Mouse (Mus musculus): Measurements from ENCODE around the gene Cyp2w1. TPM values are rescaled to one million over a fixed set of nuclear protein-coding genes. Genes with fewer than 3 reads are reported as not detected.

Cyp2w1 gene
- total and polyA plus RNA-seq, 3 experiments, result not detected

GRCm38 (mm10) chr5:139353496-139353895, 1.1 kb downstream of the Cyp2w1 start (continued):
- TF ChIP-seq MAFK (IDR thresholded peaks at IDR 0.05; ENCODE audit: borderline replicate concordance, low read depth, low read length) (no peak), UBTF (IDR thresholded peaks at IDR 0.05; ENCODE audit: borderline replicate concordance, insufficient read depth, low read depth, low read length) (no peak), MYC (IDR thresholded peaks at IDR 0.05; ENCODE audit: low read depth, low read length) (no peak), NRF1 (IDR thresholded peaks at IDR 0.05; ENCODE audit: insufficient read depth, low read depth, low read length, poor library complexity, severe bottlenecking) (no peak), ZC3H11A (IDR thresholded peaks at IDR 0.05; ENCODE audit: low read depth, low read length) (peak; percentile 58), E2F4 (IDR thresholded peaks at IDR 0.05; ENCODE audit: borderline replicate concordance, low read depth, low read length) (no peak), MAX (IDR thresholded peaks at IDR 0.05; ENCODE audit: low read length) (no peak), TBP (IDR thresholded peaks at IDR 0.05; ENCODE audit: low read depth, low read length) (no peak)

GRCm38 (mm10) chr5:139353946-139354345, 1.5 kb downstream of the Cyp2w1 start:
- H3K4me1 ChIP-seq (ENCODE audit: control insufficient read depth in 1 of 2, insufficient read depth in 2 of 2, low read length in 2 of 2), result no peaks in the 10 kb centered on the region
- no peak overlapping the region for H3K9ac ChIP-seq (ENCODE audit: control insufficient read depth, low read depth, low read length, poor library complexity, severe bottlenecking)
- no peaks in the 10 kb centered on the region for H3K36me3 ChIP-seq (ENCODE audit: control insufficient read depth in 1 of 2, insufficient read depth in 2 of 2, low read length in 2 of 2)
- no peaks in the 10 kb centered on the region for H3K79me2 ChIP-seq (ENCODE audit: control insufficient read depth, insufficient read depth, low read length, poor library complexity)
- TF ChIP-seq RAD21 (IDR thresholded peaks at IDR 0.05; ENCODE audit: low read depth, low read length), result no peak
- no peak for TF ChIP-seq EP300 (IDR thresholded peaks at IDR 0.05; ENCODE audit: low read depth in 1 of 2, low read length in 2 of 2)
- no peak for TF ChIP-seq USF2 (IDR thresholded peaks at IDR 0.05; ENCODE audit: borderline replicate concordance in 1 of 2, insufficient read depth in 1 of 2, low read depth in 1 of 2, low read length in 2 of 2)
- TF ChIP-seq SIN3A (IDR thresholded peaks at IDR 0.05; ENCODE audit: low read length), result no peak
- no peak for TF ChIP-seq POLR2AphosphoS2 (IDR thresholded peaks at IDR 0.05; ENCODE audit: low read length)
- TF ChIP-seq NRF1 (IDR thresholded peaks at IDR 0.05; ENCODE audit: insufficient read depth, low read depth, low read length, poor library complexity, severe bottlenecking), result no peak
- no peak for TF ChIP-seq MYB (IDR thresholded peaks at IDR 0.05; ENCODE audit: low read depth, low read length)
- TF ChIP-seq UBTF (IDR thresholded peaks at IDR 0.05; ENCODE audit: borderline replicate concordance, insufficient read depth, low read depth, low read length), result no peak
- TF ChIP-seq NELFE (IDR thresholded peaks at IDR 0.05; ENCODE audit: low read depth, low read length), result no peak
- TF ChIP-seq SMC3 (IDR thresholded peaks at IDR 0.05; ENCODE audit: low read depth, low read length), result no peak
- TF ChIP-seq MAX (IDR thresholded peaks at IDR 0.05; ENCODE audit: low read length), result no peak
- no peak for DNase-seq (ENCODE audit: low read depth, low spot score)
- H3K9me3 ChIP-seq (replicated peaks; ENCODE audit: insufficient read depth, low read length), result no peaks in the 10 kb centered on the region
- no peaks in the 10 kb centered on the region for H3K27me3 ChIP-seq (ENCODE audit: control insufficient read depth in 1 of 2, insufficient read depth in 2 of 2, low read length in 2 of 2)
- no peak overlapping the region for H3K27ac ChIP-seq (ENCODE audit: control insufficient read depth, low read depth, low read length)
- H3K4me3 ChIP-seq (ENCODE audit: control insufficient read depth in 1 of 2, insufficient read depth in 1 of 2, low read depth in 2 of 2, low read length in 2 of 2), result no peak overlapping the region

- H3K36me3 ChIP-seq (ENCODE audit: control insufficient read depth in 1 of 2, insufficient read depth in 2 of 2, low read length in 2 of 2), result no peaks in the 10 kb centered on the region
- no peaks in the 10 kb centered on the region for H3K27me3 ChIP-seq (ENCODE audit: control insufficient read depth in 1 of 2, insufficient read depth in 2 of 2, low read length in 2 of 2)
- H3K9me3 ChIP-seq (replicated peaks; ENCODE audit: insufficient read depth, low read length), result no peaks in the 10 kb centered on the region
- H3K27ac ChIP-seq (ENCODE audit: control insufficient read depth, low read depth, low read length), result no peak overlapping the region
- TF ChIP-seq CTCF (IDR thresholded peaks at IDR 0.05 in 2 of 3, conservative IDR thresholded peaks at IDR 0.05 in 1 of 3; ENCODE audit: control insufficient read depth in 1 of 3, insufficient read depth in 1 of 3, low read depth in 2 of 3, low read length in 3 of 3, poor library complexity in 1 of 3, severe bottlenecking in 1 of 3), result peak; percentile 88 to 99 (median 98)
- TF ChIP-seq SMC3 (IDR thresholded peaks at IDR 0.05; ENCODE audit: low read depth, low read length), result peak; percentile 82
- no peak; the same call in 1 of the 2 replicates for TF ChIP-seq BHLHE40 (IDR thresholded peaks at IDR 0.05; ENCODE audit: borderline replicate concordance, low read depth, low read length)
- TF ChIP-seq RAD21 (IDR thresholded peaks at IDR 0.05; ENCODE audit: low read depth, low read length), result peak; percentile 72
- TF ChIP-seq ZC3H11A (IDR thresholded peaks at IDR 0.05; ENCODE audit: low read depth, low read length), result peak; percentile 50
- no peak for TF ChIP-seq NRF1 (IDR thresholded peaks at IDR 0.05; ENCODE audit: insufficient read depth, low read depth, low read length, poor library complexity, severe bottlenecking)
- H3K9ac ChIP-seq (ENCODE audit: control insufficient read depth, low read depth, low read length, poor library complexity, severe bottlenecking), result no peak overlapping the region
- no peak overlapping the region for H3K4me3 ChIP-seq (ENCODE audit: control insufficient read depth in 1 of 2, insufficient read depth in 1 of 2, low read depth in 2 of 2, low read length in 2 of 2)
- peak; percentile 68 for DNase-seq (ENCODE audit: low read depth, low spot score)
- no peaks in the 10 kb centered on the region for H3K4me1 ChIP-seq (ENCODE audit: control insufficient read depth in 1 of 2, insufficient read depth in 2 of 2, low read length in 2 of 2)
- H3K79me2 ChIP-seq (ENCODE audit: control insufficient read depth, insufficient read depth, low read length, poor library complexity), result no peaks in the 10 kb centered on the region
Measured at GRCm38 (mm10) chr5:139355235-139355772, 2.9 kb downstream of the Cyp2w1 start.

All from MEL (cell line).